In the genomic region with DNA sequence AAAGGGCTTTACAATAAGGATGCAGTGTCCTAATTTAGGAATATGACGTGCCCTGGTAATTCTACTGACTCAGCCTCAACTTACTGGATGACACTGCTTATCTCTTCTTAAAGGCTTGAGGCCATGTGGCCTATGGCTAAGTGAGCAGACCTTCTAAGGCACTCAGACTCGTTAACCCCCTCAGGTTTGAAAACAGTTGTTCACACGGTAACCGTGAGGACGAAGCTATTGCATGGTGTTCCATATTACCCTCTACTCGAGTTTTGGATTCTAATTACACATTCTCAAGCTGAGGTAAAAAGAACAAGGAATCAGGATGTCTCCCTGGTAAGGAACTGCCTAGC, we compare ENCODE assay signal across 7 mouse cellular contexts. TPM values are rescaled to one million over a fixed set of nuclear protein-coding genes. Genes with fewer than 3 reads are reported as not detected.
DNase-seq lines count a peak whose midpoint lies in the region; ATAC-seq lines count a peak whose summit lies in the region.

No protein-coding gene starts in this region.

- H3K27ac ChIP-seq in neural tube, embryonic 11.5 days (ENCODE audit: low read depth, low read length) = peak overlapping the region; percentile 97
- peak overlapping the region; percentile 98 for H3K27ac ChIP-seq in embryonic facial prominence, embryonic 13.5 days
- peak overlapping the region; percentile 96 for H3K27ac ChIP-seq in intestine, embryonic 15.5 days
- H3K27ac ChIP-seq in neural tube, embryonic 14.5 days (ENCODE audit: low read depth, low read length) = peak overlapping the region; percentile 96

- 19% methylated on average over 6 of the region's 6 CpGs for WGBS in neural tube, embryonic 11.5 days
- WGBS in embryonic facial prominence, embryonic 13.5 days = 16% methylated on average over 6 of the region's 6 CpGs
- WGBS in intestine, embryonic 15.5 days = 15% methylated on average over 6 of the region's 6 CpGs
- WGBS in neural tube, embryonic 14.5 days = 12% methylated on average over 6 of the region's 6 CpGs

- DNase-seq in neural tube, embryonic 11.5 days (ENCODE audit: low spot score) = no peak
- DNase-seq in neural tube, embryonic 10.5 days (ENCODE audit: extremely low spot score, low spot score) = no peak
- DNase-seq in embryo, embryonic 9.5 days (ENCODE audit: extremely low spot score) = no peak

- ATAC-seq in neural tube, embryonic 11.5 days (ENCODE audit: insufficient read depth, low FRiP score, low TSS enrichment) = peak; percentile 48
- ATAC-seq in embryonic facial prominence, embryonic 13.5 days (ENCODE audit: insufficient number of reproducible peaks, insufficient read depth, low FRiP score, low TSS enrichment, low read depth) = peak; percentile 60; the same call in 1 of the 2 replicates
- ATAC-seq in intestine, embryonic 15.5 days = peak; percentile 13
- peak; percentile 55 for ATAC-seq in neural tube, embryonic 14.5 days (ENCODE audit: low read depth)
- ATAC-seq in erythroid progenitor cell, adult 5-6 weeks (replicated peaks; ENCODE audit: low FRiP score, poor library complexity, severe bottlenecking) = no peak; the same call in 1 of the 2 replicates

- peaks cover 8% of the 10 kb centered on the region for H3K4me1 ChIP-seq in neural tube, embryonic 11.5 days (ENCODE audit: control insufficient read depth, insufficient read depth, low read length)
- H3K4me1 ChIP-seq in embryonic facial prominence, embryonic 13.5 days = peaks cover 21% of the 10 kb centered on the region
- peaks cover 9% of the 10 kb centered on the region for H3K4me1 ChIP-seq in intestine, embryonic 15.5 days (replicated peaks)
- peaks cover 19% of the 10 kb centered on the region; the same call in 1 of the 2 replicates for H3K4me1 ChIP-seq in neural tube, embryonic 14.5 days (ENCODE audit: control insufficient read depth, insufficient read depth, low read length)

- H3K27me3 ChIP-seq in neural tube, embryonic 11.5 days (ENCODE audit: control insufficient read depth, insufficient read depth, low read length) = no peaks in the 10 kb centered on the region
- no peaks in the 10 kb centered on the region for H3K27me3 ChIP-seq in embryonic facial prominence, embryonic 13.5 days
- H3K27me3 ChIP-seq in intestine, embryonic 15.5 days (replicated peaks) = no peaks in the 10 kb centered on the region
- no peaks in the 10 kb centered on the region for H3K27me3 ChIP-seq in neural tube, embryonic 14.5 days (ENCODE audit: control insufficient read depth, insufficient read depth, low read length)

- H3K9me3 ChIP-seq in neural tube, embryonic 11.5 days (ENCODE audit: control insufficient read depth, low read length) = no peaks in the 10 kb centered on the region
- no peaks in the 10 kb centered on the region for H3K9me3 ChIP-seq in embryonic facial prominence, embryonic 13.5 days
- no peaks in the 10 kb centered on the region for H3K9me3 ChIP-seq in intestine, embryonic 15.5 days
- no peaks in the 10 kb centered on the region for H3K9me3 ChIP-seq in neural tube, embryonic 14.5 days (ENCODE audit: control insufficient read depth, low read length)

- peak overlapping the region; percentile 46 for H3K4me2 ChIP-seq in neural tube, embryonic 11.5 days (ENCODE audit: low read depth)
- peak overlapping the region; percentile 87 for H3K4me2 ChIP-seq in embryonic facial prominence, embryonic 13.5 days
- H3K4me2 ChIP-seq in intestine, embryonic 15.5 days (replicated peaks) = peak overlapping the region; percentile 79
- H3K4me2 ChIP-seq in neural tube, embryonic 14.5 days (ENCODE audit: low read depth, low read length) = peak overlapping the region; percentile 66

- peak overlapping the region; percentile 84 for H3K4me3 ChIP-seq in neural tube, embryonic 11.5 days (ENCODE audit: low read depth, low read length)
- peak overlapping the region; percentile 92 for H3K4me3 ChIP-seq in embryonic facial prominence, embryonic 13.5 days
- peak overlapping the region; percentile 84 for H3K4me3 ChIP-seq in intestine, embryonic 15.5 days (replicated peaks)
- H3K4me3 ChIP-seq in neural tube, embryonic 14.5 days (ENCODE audit: low read depth, low read length) = peak overlapping the region; percentile 68

- no peaks in the 10 kb centered on the region for H3K36me3 ChIP-seq in neural tube, embryonic 11.5 days (ENCODE audit: control insufficient read depth, insufficient read depth, low read length)
- peaks cover 14% of the 10 kb centered on the region for H3K36me3 ChIP-seq in embryonic facial prominence, embryonic 13.5 days
- 0 out of 2 replicates have a peak, but pooled peaks cover 2% of the 10 kb centered on the region for H3K36me3 ChIP-seq in intestine, embryonic 15.5 days
- peaks cover 3% of the 10 kb centered on the region; the same call in 1 of the 2 replicates for H3K36me3 ChIP-seq in neural tube, embryonic 14.5 days (ENCODE audit: control insufficient read depth, insufficient read depth, low read length)

- H3K9ac ChIP-seq in neural tube, embryonic 11.5 days (ENCODE audit: low read length) = peak overlapping the region; percentile 93
- peak overlapping the region; percentile 93 for H3K9ac ChIP-seq in embryonic facial prominence, embryonic 13.5 days
- H3K9ac ChIP-seq in intestine, embryonic 15.5 days = peak overlapping the region; percentile 90
- H3K9ac ChIP-seq in neural tube, embryonic 14.5 days (replicated peaks; ENCODE audit: low read depth, low read length) = peak overlapping the region; percentile 89

RNA-seq across cellular contexts. Expression of a gene that starts 0.6 kb away (rescaled TPM):
- polyA plus RNA-seq in neural tube, embryonic 11.5 days (2014; fragmentation: Nextera tagmentation; extraction: Ambion mirVana) = 124 and 137 TPM in 2 replicates
- polyA plus RNA-seq in embryonic facial prominence, embryonic 13.5 days (2015; fragmentation: Nextera tagmentation; extraction: Ambion mirVana) = 77.6 and 79.5 TPM in 2 replicates
- polyA plus RNA-seq in intestine, embryonic 15.5 days (2015; fragmentation: Nextera tagmentation; extraction: Ambion mirVana) = 64.0 and 69.8 TPM in 2 replicates
- 135 and 154 TPM in 2 replicates for polyA plus RNA-seq in neural tube, embryonic 14.5 days (2014; fragmentation: Nextera tagmentation; extraction: Ambion mirVana)
- 19.7 and 40.0 TPM in 2 replicates for total RNA-seq in erythroid progenitor cell, adult 5-6 weeks (2015; ENCODE audit: low replicate concordance)
- 8.3 and 14.5 TPM in 2 replicates for total RNA-seq in erythroid progenitor cell, adult 5-6 weeks (2017; ENCODE audit: low replicate concordance)

RNA-seq across cellular contexts. Expression of a gene that starts 16.8 kb away (rescaled TPM):
- polyA plus RNA-seq in neural tube, embryonic 11.5 days (2014; fragmentation: Nextera tagmentation; extraction: Ambion mirVana) = 0.13 TPM in 1 of 2 replicates, not detected in the other
- polyA plus RNA-seq in embryonic facial prominence, embryonic 13.5 days (2015; fragmentation: Nextera tagmentation; extraction: Ambion mirVana) = 0.11 and 0.21 TPM in 2 replicates
- polyA plus RNA-seq in intestine, embryonic 15.5 days (2015; fragmentation: Nextera tagmentation; extraction: Ambion mirVana) = not detected in 2 replicates
- not detected in 2 replicates for polyA plus RNA-seq in neural tube, embryonic 14.5 days (2014; fragmentation: Nextera tagmentation; extraction: Ambion mirVana)
- not detected in 2 replicates for total RNA-seq in erythroid progenitor cell, adult 5-6 weeks (2015; ENCODE audit: low replicate concordance)
- not detected in 2 replicates for total RNA-seq in erythroid progenitor cell, adult 5-6 weeks (2017; ENCODE audit: low replicate concordance)

RNA-seq across cellular contexts. Expression of a gene that starts 36.9 kb away (rescaled TPM):
- polyA plus RNA-seq in neural tube, embryonic 11.5 days (2014; fragmentation: Nextera tagmentation; extraction: Ambion mirVana) = 28.9 and 29.2 TPM in 2 replicates
- polyA plus RNA-seq in embryonic facial prominence, embryonic 13.5 days (2015; fragmentation: Nextera tagmentation; extraction: Ambion mirVana) = 15.1 and 15.7 TPM in 2 replicates
- polyA plus RNA-seq in intestine, embryonic 15.5 days (2015; fragmentation: Nextera tagmentation; extraction: Ambion mirVana) = 13.0 and 13.7 TPM in 2 replicates
- 6.3 TPM in 2 replicates for polyA plus RNA-seq in neural tube, embryonic 14.5 days (2014; fragmentation: Nextera tagmentation; extraction: Ambion mirVana)
- total RNA-seq in erythroid progenitor cell, adult 5-6 weeks (2015; ENCODE audit: low replicate concordance) = 11.5 and 19.3 TPM in 2 replicates
- 16.9 and 27.2 TPM in 2 replicates for total RNA-seq in erythroid progenitor cell, adult 5-6 weeks (2017; ENCODE audit: low replicate concordance)
